Mouse (Mus musculus): Measurements from ENCODE around the gene Fgfr1op2. TPM values are rescaled to one million over a fixed set of nuclear protein-coding genes. Genes with fewer than 3 reads are reported as not detected.
"Not testable (repeated sequence)": the region's sequence is repeated elsewhere in the genome, so short reads cannot be mapped to it uniquely, and the experiment has no call there.

The Fgfr1op2 gene
- polyA plus RNA-seq, 1 experiment = 64.0 TPM

DNA sequence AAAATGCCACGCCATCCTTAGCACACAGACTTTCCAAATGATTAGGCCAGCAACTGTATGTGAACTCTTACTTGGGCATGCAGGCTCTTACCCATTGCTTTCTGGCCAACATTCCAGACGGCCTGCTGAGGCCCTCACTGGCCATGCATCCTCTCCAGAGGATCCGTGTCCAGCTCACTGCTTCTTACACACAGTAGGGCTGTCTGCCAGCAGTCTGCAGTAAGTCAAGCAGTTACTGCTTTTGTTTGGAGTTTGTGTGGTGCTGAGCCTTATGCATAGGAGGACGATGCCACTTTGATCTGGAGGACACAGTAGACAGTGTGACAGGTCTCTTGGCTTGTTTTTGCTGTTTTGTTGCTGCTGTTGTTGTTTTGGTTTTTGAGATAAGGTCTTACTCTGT is 38.3 kb upstream of the Fgfr1op2 start:
- Histone ChIP-seq H3K4me3 (replicated peaks; ENCODE audit: insufficient read depth, low read depth, low read length) (no peak overlapping the region), H3K4me1 (ENCODE audit: control insufficient read depth, insufficient read depth, low read length) (no peaks in the 10 kb centered on the region), H3K27me3 (ENCODE audit: control insufficient read depth, insufficient read depth, low read length) (no peaks in the 10 kb centered on the region), H3K27ac (ENCODE audit: insufficient read depth, low read length) (no peak overlapping the region)
- TF ChIP-seq POLR2A (IDR thresholded peaks at IDR 0.05; ENCODE audit: borderline replicate concordance, insufficient read depth, low read length) = no peak
- no peak for TF ChIP-seq CTCF (IDR thresholded peaks at IDR 0.05; ENCODE audit: borderline replicate concordance, insufficient read depth, low read depth, low read length)
- no peak for DNase-seq
- WGBS = 12% methylated on average over 4 of the region's 4 CpGs

DNA sequence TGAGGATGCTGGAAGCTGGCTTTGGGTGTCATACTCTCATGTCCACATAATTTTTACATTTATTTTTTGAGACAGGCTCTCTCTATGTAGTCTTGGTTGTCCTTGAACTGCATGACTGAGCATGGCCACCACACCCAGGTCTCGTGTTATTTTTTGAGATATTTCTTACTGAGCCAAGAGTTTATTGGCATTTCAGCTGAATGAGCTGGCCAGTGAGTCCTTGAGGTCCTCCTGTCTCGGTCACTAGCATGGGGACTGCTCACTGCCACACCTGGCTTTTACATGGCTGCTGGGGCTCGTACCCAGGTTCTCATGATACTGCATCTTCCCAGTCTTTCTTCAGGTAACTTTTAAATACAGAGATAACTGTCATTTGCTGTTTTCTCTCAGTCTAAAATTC is 36.6 kb upstream of the Fgfr1op2 start:
- H3K27me3 ChIP-seq (ENCODE audit: control insufficient read depth, insufficient read depth, low read length) = no peaks in the 10 kb centered on the region; the same call in 1 of the 2 replicates
- H3K4me1 ChIP-seq (ENCODE audit: control insufficient read depth, insufficient read depth, low read length) = no peaks in the 10 kb centered on the region
- H3K27ac ChIP-seq (ENCODE audit: insufficient read depth, low read length) = no peak overlapping the region
- 66% methylated on average over 3 of the region's 3 CpGs for WGBS
- no peak for TF ChIP-seq POLR2A (IDR thresholded peaks at IDR 0.05; ENCODE audit: borderline replicate concordance, insufficient read depth, low read length)
- no peak for TF ChIP-seq CTCF (IDR thresholded peaks at IDR 0.05; ENCODE audit: borderline replicate concordance, insufficient read depth, low read depth, low read length)
- no peak overlapping the region for H3K4me3 ChIP-seq (replicated peaks; ENCODE audit: insufficient read depth, low read depth, low read length)
- DNase-seq = no peak

- Histone ChIP-seq H3K27ac (ENCODE audit: insufficient read depth, low read length) (no peak overlapping the region), H3K4me3 (replicated peaks; ENCODE audit: insufficient read depth, low read depth, low read length) (no peak overlapping the region), H3K27me3 (ENCODE audit: control insufficient read depth, insufficient read depth, low read length) (no peaks in the 10 kb centered on the region; the same call in 1 of the 2 replicates), H3K4me1 (ENCODE audit: control insufficient read depth, insufficient read depth, low read length) (no peaks in the 10 kb centered on the region)
- WGBS = 94% methylated on average over 1 of the region's 1 CpGs
- TF ChIP-seq CTCF (IDR thresholded peaks at IDR 0.05; ENCODE audit: borderline replicate concordance, insufficient read depth, low read depth, low read length) (no peak), POLR2A (IDR thresholded peaks at IDR 0.05; ENCODE audit: borderline replicate concordance, insufficient read depth, low read length) (no peak)
- DNase-seq = no peak
These were observed 32.4 kb upstream of the Fgfr1op2 start for GRCm38 (mm10) chr6:146544622-146545021.

- Histone ChIP-seq H3K4me1 (ENCODE audit: control insufficient read depth, insufficient read depth, low read length) (no peaks in the 10 kb centered on the region), H3K27me3 (ENCODE audit: control insufficient read depth, insufficient read depth, low read length) (no peaks in the 10 kb centered on the region; the same call in 1 of the 2 replicates), H3K27ac (ENCODE audit: insufficient read depth, low read length) (no peak overlapping the region), H3K4me3 (replicated peaks; ENCODE audit: insufficient read depth, low read depth, low read length) (no peak overlapping the region)
- WGBS = 87% methylated on average over 5 of the region's 5 CpGs
- no peak for TF ChIP-seq POLR2A (IDR thresholded peaks at IDR 0.05; ENCODE audit: borderline replicate concordance, insufficient read depth, low read length)
- no peak for TF ChIP-seq CTCF (IDR thresholded peaks at IDR 0.05; ENCODE audit: borderline replicate concordance, insufficient read depth, low read depth, low read length)
- no peak for DNase-seq
These were observed 31.6 kb upstream of the Fgfr1op2 start for GRCm38 (mm10) chr6:146545289-146545865.

DNA sequence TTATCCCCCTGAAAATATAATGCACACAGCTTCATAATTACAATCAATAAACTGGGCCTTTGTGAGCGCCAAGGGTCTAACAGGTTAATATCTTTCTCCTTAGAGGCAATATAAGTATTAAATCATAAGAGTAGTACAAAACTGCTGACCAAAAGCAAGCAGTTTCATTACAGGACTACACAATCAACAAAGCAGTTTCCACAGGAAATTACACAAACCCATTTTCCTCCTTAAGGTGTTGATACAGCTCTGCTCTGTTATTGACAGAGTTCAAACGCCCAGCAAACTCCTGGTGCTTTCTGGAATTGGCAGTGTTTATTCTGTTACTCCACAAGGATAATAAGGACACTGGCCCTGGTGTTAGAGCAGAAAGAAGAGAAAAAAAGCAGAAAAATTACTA is 26.6 kb upstream of the Fgfr1op2 start:
- no peaks in the 10 kb centered on the region for H3K4me1 ChIP-seq (ENCODE audit: control insufficient read depth, insufficient read depth, low read length)
- H3K27me3 ChIP-seq (ENCODE audit: control insufficient read depth, insufficient read depth, low read length) = no peaks in the 10 kb centered on the region
- no peak overlapping the region for H3K4me3 ChIP-seq (replicated peaks; ENCODE audit: insufficient read depth, low read depth, low read length)
- DNase-seq = no peak
- TF ChIP-seq POLR2A (IDR thresholded peaks at IDR 0.05; ENCODE audit: borderline replicate concordance, insufficient read depth, low read length) (no peak), CTCF (IDR thresholded peaks at IDR 0.05; ENCODE audit: borderline replicate concordance, insufficient read depth, low read depth, low read length) (no peak)
- 86% methylated on average over 2 of the region's 2 CpGs for WGBS
- H3K27ac ChIP-seq (ENCODE audit: insufficient read depth, low read length) = no peak overlapping the region

DNA sequence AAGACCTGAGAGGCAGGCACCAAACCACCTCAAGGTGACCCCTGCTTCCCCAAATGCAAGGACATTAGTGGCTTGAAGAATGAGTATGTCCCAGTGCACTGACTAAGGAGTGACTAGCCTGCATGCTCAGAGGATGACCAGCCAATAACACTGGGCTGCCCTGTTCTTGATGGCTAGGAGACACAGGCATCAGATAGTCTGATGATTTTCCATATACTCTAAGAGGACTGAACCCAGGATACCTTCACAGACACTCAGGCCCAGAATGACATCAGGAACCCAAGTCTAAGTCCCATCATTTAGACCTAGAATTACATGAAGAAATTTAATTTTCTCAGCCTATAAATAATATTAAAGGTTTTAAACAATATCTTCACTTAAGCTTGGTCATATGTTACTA is 25.7 kb upstream of the Fgfr1op2 start:
- no peak overlapping the region for H3K27ac ChIP-seq (ENCODE audit: insufficient read depth, low read length)
- DNase-seq = no peak
- no peak for TF ChIP-seq CTCF (IDR thresholded peaks at IDR 0.05; ENCODE audit: borderline replicate concordance, insufficient read depth, low read depth, low read length)
- no peak for TF ChIP-seq POLR2A (IDR thresholded peaks at IDR 0.05; ENCODE audit: borderline replicate concordance, insufficient read depth, low read length)
- no peaks in the 10 kb centered on the region for H3K4me1 ChIP-seq (ENCODE audit: control insufficient read depth, insufficient read depth, low read length)
- H3K27me3 ChIP-seq (ENCODE audit: control insufficient read depth, insufficient read depth, low read length) = no peaks in the 10 kb centered on the region
- H3K4me3 ChIP-seq (replicated peaks; ENCODE audit: insufficient read depth, low read depth, low read length) = no peak overlapping the region

DNA sequence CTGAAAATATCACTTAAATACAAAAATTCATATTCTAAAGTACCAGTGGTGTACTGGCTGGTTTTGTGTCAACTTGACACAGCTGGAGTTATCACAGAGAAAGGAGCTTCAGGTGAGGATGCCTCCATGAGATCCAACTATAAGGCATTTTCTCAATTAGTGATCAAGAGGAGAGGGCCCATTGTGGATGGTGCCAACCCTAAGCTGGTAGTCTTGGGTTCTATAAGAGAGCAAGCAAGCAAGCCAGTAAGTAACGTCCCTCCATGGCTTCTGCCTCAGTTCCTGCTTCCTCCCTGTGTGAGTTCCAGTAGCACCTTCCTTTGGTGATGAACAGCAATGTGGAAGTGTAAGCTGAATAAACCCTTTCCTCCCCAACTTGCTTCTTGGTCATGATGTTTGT is 14.5 kb upstream of the Fgfr1op2 start:
- not testable (repeated sequence) for H3K27me3 ChIP-seq (ENCODE audit: control insufficient read depth, insufficient read depth, low read length); H3K4me1 ChIP-seq (ENCODE audit: control insufficient read depth, insufficient read depth, low read length); DNase-seq; H3K4me3 ChIP-seq (replicated peaks; ENCODE audit: insufficient read depth, low read depth, low read length); H3K27ac ChIP-seq (ENCODE audit: insufficient read depth, low read length)
- 84% methylated on average over 1 of the region's 1 CpGs for WGBS

- H3K4me3 ChIP-seq (replicated peaks; ENCODE audit: insufficient read depth, low read depth, low read length) = no peak overlapping the region
- H3K4me1 ChIP-seq (ENCODE audit: control insufficient read depth, insufficient read depth, low read length) = peaks cover 2% of the 10 kb centered on the region; the same call in 1 of the 2 replicates
- no peak for DNase-seq
- TF ChIP-seq CTCF (IDR thresholded peaks at IDR 0.05; ENCODE audit: borderline replicate concordance, insufficient read depth, low read depth, low read length) (no peak), POLR2A (IDR thresholded peaks at IDR 0.05; ENCODE audit: borderline replicate concordance, insufficient read depth, low read length) (no peak)
- no peaks in the 10 kb centered on the region for H3K27me3 ChIP-seq (ENCODE audit: control insufficient read depth, insufficient read depth, low read length)
- no peak overlapping the region for H3K27ac ChIP-seq (ENCODE audit: insufficient read depth, low read length)
These were observed 4.9 kb upstream of the Fgfr1op2 start for GRCm38 (mm10) chr6:146572073-146572472.

Data from cerebellum, adult 2 months (tissue).